14 mouse cellular contexts compared by ENCODE assay signal in the genomic region with DNA sequence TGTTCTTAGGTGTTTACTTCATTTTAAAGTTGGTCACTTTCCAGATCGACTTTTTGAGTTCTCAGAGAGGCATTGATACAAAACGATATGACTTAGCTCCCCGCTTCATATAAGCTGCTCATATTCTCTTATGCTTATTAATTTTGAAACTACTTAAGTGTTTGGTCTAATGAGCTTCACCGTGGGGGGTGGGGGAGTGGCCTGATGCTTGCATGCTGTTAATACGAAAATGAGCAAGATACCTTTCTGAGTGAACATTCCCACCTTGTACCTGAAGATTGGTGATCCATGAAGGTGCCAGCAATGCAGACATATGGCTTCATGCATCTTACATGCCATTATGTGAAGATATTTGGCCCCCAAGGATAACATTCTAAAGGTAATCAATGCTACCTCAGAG. TPM values are rescaled to one million over a fixed set of nuclear protein-coding genes. Genes with fewer than 3 reads are reported as not detected.
DNase-seq lines count a peak whose midpoint lies in the region; ATAC-seq and TF ChIP-seq lines count a peak whose summit lies in the region.
"Had no signal": no experiment of that assay in that cellular context is flagged by ENCODE, and none has a peak within 500 bp of the region (broad histone marks: within the 10 kb centered on the region; RNA-seq: fewer than 3 reads in every experiment).

No protein-coding gene starts in this region.

- no peaks in the 10 kb centered on the region for H3K9me3 ChIP-seq in forebrain, embryonic 14.5 days (replicated peaks; ENCODE audit: control insufficient read depth, low read length)
- H3K9me3 ChIP-seq in forebrain, embryonic 11.5 days (ENCODE audit: control insufficient read depth, low read length), result no peaks in the 10 kb centered on the region
- H3K9me3 ChIP-seq in midbrain, embryonic 13.5 days, result no peaks in the 10 kb centered on the region
- H3K9me3 ChIP-seq in midbrain, embryonic 10.5 days (replicated peaks), result no peaks in the 10 kb centered on the region
- H3K9me3 ChIP-seq in neural tube, embryonic 14.5 days (ENCODE audit: control insufficient read depth, low read length), result no peaks in the 10 kb centered on the region
- H3K9me3 ChIP-seq: embryonic facial prominence, embryonic 10.5 days had no signal

- WGBS in forebrain, embryonic 14.5 days, result 76% methylated on average over 5 of the region's 5 CpGs
- 83% methylated on average over 5 of the region's 5 CpGs for WGBS in forebrain, embryonic 11.5 days
- WGBS in midbrain, embryonic 13.5 days, result 86% methylated on average over 5 of the region's 5 CpGs
- 80% methylated on average over 5 of the region's 5 CpGs for WGBS in midbrain, embryonic 10.5 days
- WGBS in neural tube, embryonic 14.5 days, result 75% methylated on average over 5 of the region's 5 CpGs

- H3K27me3 ChIP-seq in forebrain, embryonic 14.5 days (replicated peaks; ENCODE audit: control insufficient read depth, insufficient read depth, low read length), result peaks cover 10% of the 10 kb centered on the region
- H3K27me3 ChIP-seq in forebrain, embryonic 11.5 days (ENCODE audit: control insufficient read depth, insufficient read depth, low read length), result peaks cover 21% of the 10 kb centered on the region
- H3K27me3 ChIP-seq in midbrain, embryonic 13.5 days, result peaks cover 24% of the 10 kb centered on the region
- peaks cover 58% of the 10 kb centered on the region for H3K27me3 ChIP-seq in midbrain, embryonic 10.5 days (ENCODE audit: low read depth, poor library complexity, severe bottlenecking)
- no peaks in the 10 kb centered on the region for H3K27me3 ChIP-seq in neural tube, embryonic 14.5 days (ENCODE audit: control insufficient read depth, insufficient read depth, low read length)

- peak overlapping the region; percentile 74 for H3K4me2 ChIP-seq in forebrain, embryonic 14.5 days (ENCODE audit: low read length)
- H3K4me2 ChIP-seq in forebrain, embryonic 11.5 days (ENCODE audit: low read depth, low read length, severe bottlenecking), result no peak overlapping the region
- peak overlapping the region; percentile 76 for H3K4me2 ChIP-seq in midbrain, embryonic 13.5 days (replicated peaks)
- peak overlapping the region; percentile 71 for H3K4me2 ChIP-seq in neural tube, embryonic 14.5 days (ENCODE audit: low read depth, low read length)

- peak; percentile 38; the same call in 1 of the 2 replicates for TF ChIP-seq POLR2A in cortical plate, adult 2 months (IDR thresholded peaks at IDR 0.05; ENCODE audit: extremely low read depth, insufficient read depth, low read length)

- TF ChIP-seq CTCF in cortical plate, adult 2 months (IDR thresholded peaks at IDR 0.05; ENCODE audit: extremely low read depth, insufficient read depth, low read length), result no peak

- 0 out of 2 replicates have a peak, but pooled peaks cover 2% of the 10 kb centered on the region for H3K4me1 ChIP-seq in forebrain, embryonic 14.5 days (ENCODE audit: control insufficient read depth, insufficient read depth, low read length)
- H3K4me1 ChIP-seq in forebrain, embryonic 11.5 days (replicated peaks; ENCODE audit: control insufficient read depth, insufficient read depth, low read length), result no peaks in the 10 kb centered on the region
- peaks cover 11% of the 10 kb centered on the region for H3K4me1 ChIP-seq in midbrain, embryonic 13.5 days (replicated peaks)
- peaks cover 19% of the 10 kb centered on the region for H3K4me1 ChIP-seq in midbrain, embryonic 10.5 days
- peaks cover 5% of the 10 kb centered on the region for H3K4me1 ChIP-seq in cortical plate, adult 2 months (ENCODE audit: control insufficient read depth, insufficient read depth, low read length)
- no peaks in the 10 kb centered on the region for H3K4me1 ChIP-seq in neural tube, embryonic 14.5 days (ENCODE audit: control insufficient read depth, insufficient read depth, low read length)

- H3K4me3 ChIP-seq in forebrain, embryonic 14.5 days (ENCODE audit: low read depth, low read length), result peak overlapping the region; percentile 58
- H3K4me3 ChIP-seq in forebrain, embryonic 11.5 days (ENCODE audit: low read depth, low read length), result no peak overlapping the region
- H3K4me3 ChIP-seq in midbrain, embryonic 13.5 days (replicated peaks), result peak overlapping the region; percentile 56
- H3K4me3 ChIP-seq in midbrain, embryonic 10.5 days, result no peak overlapping the region
- H3K4me3 ChIP-seq in cortical plate, adult 2 months (ENCODE audit: insufficient read depth, low read length), result peak overlapping the region; percentile 85
- H3K4me3 ChIP-seq in neural tube, embryonic 14.5 days (ENCODE audit: low read depth, low read length), result peak overlapping the region; percentile 66
- H3K4me3 ChIP-seq: embryonic facial prominence, embryonic 10.5 days had no signal

- H3K36me3 ChIP-seq in forebrain, embryonic 14.5 days (ENCODE audit: control insufficient read depth, insufficient read depth, low read length), result no peaks in the 10 kb centered on the region
- H3K36me3 ChIP-seq in forebrain, embryonic 11.5 days (ENCODE audit: control insufficient read depth, insufficient read depth, low read length), result no peaks in the 10 kb centered on the region
- no peaks in the 10 kb centered on the region for H3K36me3 ChIP-seq in midbrain, embryonic 13.5 days
- no peaks in the 10 kb centered on the region for H3K36me3 ChIP-seq in midbrain, embryonic 10.5 days
- no peaks in the 10 kb centered on the region for H3K36me3 ChIP-seq in neural tube, embryonic 14.5 days (ENCODE audit: control insufficient read depth, insufficient read depth, low read length)
- H3K36me3 ChIP-seq: embryonic facial prominence, embryonic 10.5 days; G1E had no signal

- no peak for ATAC-seq in forebrain, embryonic 14.5 days
- ATAC-seq in forebrain, embryonic 11.5 days (replicated peaks; ENCODE audit: low FRiP score), result no peak
- ATAC-seq in midbrain, embryonic 13.5 days, result no peak
- no peak for ATAC-seq in neural tube, embryonic 14.5 days (ENCODE audit: low read depth)

- H3K9ac ChIP-seq in forebrain, embryonic 14.5 days (ENCODE audit: low read length), result peak overlapping the region; percentile 84; the same call in 1 of the 2 replicates
- no peak overlapping the region for H3K9ac ChIP-seq in forebrain, embryonic 11.5 days (ENCODE audit: low read length)
- no peak overlapping the region for H3K9ac ChIP-seq in midbrain, embryonic 13.5 days (replicated peaks)
- peak overlapping the region; percentile 97; the same call in 1 of the 2 replicates for H3K9ac ChIP-seq in neural tube, embryonic 14.5 days (replicated peaks; ENCODE audit: low read depth, low read length)

- peak; percentile 13 for DNase-seq in forebrain, embryonic 14.5 days (ENCODE audit: low spot score)
- no peak for DNase-seq in forebrain, embryonic 11.5 days (ENCODE audit: low spot score)
- DNase-seq in midbrain, embryonic 10.5 days (ENCODE audit: low spot score), result no peak
- DNase-seq in ovary, postnatal 36 days (ENCODE audit: low spot score), result no peak
- DNase-seq: adrenal gland, adult 8-10 months; heart, postnatal 36 days; kidney, adult 18-20 months; liver; lung, adult 2 months had no signal

- no peak overlapping the region for H3K27ac ChIP-seq in forebrain, embryonic 14.5 days (ENCODE audit: low read depth, low read length)
- no peak overlapping the region for H3K27ac ChIP-seq in forebrain, embryonic 11.5 days (ENCODE audit: low read depth, low read length)
- H3K27ac ChIP-seq in midbrain, embryonic 13.5 days, result no peak overlapping the region
- H3K27ac ChIP-seq in midbrain, embryonic 10.5 days (replicated peaks), result no peak overlapping the region
- peak overlapping the region; percentile 27; the same call in 1 of the 2 replicates for H3K27ac ChIP-seq in cortical plate, adult 2 months (ENCODE audit: insufficient read depth, low read length)
- H3K27ac ChIP-seq in neural tube, embryonic 14.5 days (ENCODE audit: low read depth, low read length), result no peak overlapping the region
- H3K27ac ChIP-seq: embryonic facial prominence, embryonic 10.5 days had no signal

RNA-seq across cellular contexts. Expression of a gene that starts 4.4 kb away (rescaled TPM):
- 29.2 and 37.4 TPM in 2 replicates for polyA plus RNA-seq in forebrain, embryonic 14.5 days (2014; fragmentation: Nextera tagmentation; extraction: Ambion mirVana)
- 1.5 and 2.1 TPM in 2 replicates for polyA plus RNA-seq in forebrain, embryonic 11.5 days (2014; fragmentation: Nextera tagmentation; extraction: Ambion mirVana)
- polyA plus RNA-seq in midbrain, embryonic 13.5 days (2015; fragmentation: Nextera tagmentation; extraction: Ambion mirVana), result 29.1 and 29.5 TPM in 2 replicates
- polyA plus RNA-seq in midbrain, embryonic 10.5 days (2016; fragmentation: Nextera tagmentation; extraction: Ambion mirVana), result 1.1 and 1.3 TPM in 2 replicates
- polyA plus RNA-seq in cortical plate, adult 2 months (2012; rRNA removed), result 521 and 601 TPM in 2 replicates
- 39.6 and 59.8 TPM in 2 replicates for polyA plus RNA-seq in neural tube, embryonic 14.5 days (2014; fragmentation: Nextera tagmentation; extraction: Ambion mirVana)
- polyA plus RNA-seq: G1E had no signal

Comparison
In these comparisons a context has a peak if more than half of its experiments do, and no peak if none do; other contexts are left out.
1. H3K4me3 ChIP-seq: peak in forebrain, embryonic 14.5 days (single experiment), midbrain, embryonic 13.5 days (single experiment), cortical plate, adult 2 months (single experiment) and neural tube, embryonic 14.5 days (single experiment); none in forebrain, embryonic 11.5 days (single experiment) and midbrain, embryonic 10.5 days (single experiment).
2. H3K9ac ChIP-seq: peak in forebrain, embryonic 14.5 days (single experiment) and neural tube, embryonic 14.5 days (single experiment); none in forebrain, embryonic 11.5 days (single experiment) and midbrain, embryonic 13.5 days (single experiment).